Mouse (Mus musculus) heart, adult 2 months (tissue): ENCODE results near the gene Grhl1. TPM values are rescaled to one million over a fixed set of nuclear protein-coding genes. Genes with fewer than 3 reads are reported as not detected.

ENCODE experiments used
- DNase-seq, 2 experiments: peaks; one replicate each; pipeline ENCODE4 v3.0.0; 2021
- H3K27ac ChIP-seq: fragments of 200-600 bp; 2 replicates; pipeline ENCODE4 v1.8.1; 2022
- H3K27me3 ChIP-seq: fragments of 200-500 bp; 2 replicates; pipeline ENCODE4 v1.6.1; 2012; ENCODE audit warnings: mild to moderate bottlenecking, low read length, inconsistent platforms, mixed read lengths; ENCODE audit not compliant: control insufficient read depth, insufficient read depth
- H3K36me3 ChIP-seq: fragments of 200-500 bp; 2 replicates; pipeline ENCODE4 v1.6.1; 2012; ENCODE audit warnings: low read length, inconsistent platforms; ENCODE audit not compliant: control insufficient read depth, insufficient read depth
- H3K4me1 ChIP-seq: fragments of 200-500 bp; 2 replicates; pipeline ENCODE4 v1.6.1; 2011; ENCODE audit warnings: low read length; ENCODE audit not compliant: control insufficient read depth, insufficient read depth
- H3K4me3 ChIP-seq: fragments of 200-600 bp; 2 replicates; pipeline ENCODE4 v1.8.1; 2022
- H3K79me2 ChIP-seq: fragments of 200-500 bp; replicated peaks from 2 replicates; pipeline ENCODE4 v1.6.1; 2012; ENCODE audit warnings: mild to moderate bottlenecking, inconsistent platforms, low read length, moderate library complexity, mixed read lengths; ENCODE audit not compliant: control insufficient read depth, insufficient read depth
- H3K9ac ChIP-seq: fragments of 200-500 bp; 2 replicates; pipeline ENCODE4 v1.6.1; 2012; ENCODE audit warnings: low read depth, mild to moderate bottlenecking, control low read depth, inconsistent platforms, low read length, mixed read lengths
- CTCF ChIP-seq: fragments of 200-600 bp; IDR thresholded peaks from 2 replicates; pipeline ENCODE4 v1.8.1; 2022; ENCODE audit warnings: antibody characterized with exemption, mild to moderate bottlenecking, moderate library complexity
- EP300 ChIP-seq: fragments of 200-500 bp; IDR thresholded peaks from 2 replicates; pipeline ENCODE4 v1.6.1; 2011; ENCODE audit warnings: low read depth, low read length, control low read depth; ENCODE audit not compliant: insufficient read depth
- POLR2A ChIP-seq: fragments of 200-500 bp; IDR thresholded peaks from 2 replicates; pipeline ENCODE4 v1.6.1; 2011; ENCODE audit warnings: mild to moderate bottlenecking, low read depth, low read length, control low read depth; ENCODE audit not compliant: insufficient read depth
- WGBS: fragments of 180-500 bp; shearing (Covaris S2); methylation state at CpG from one replicate; pipeline ENCODE4 v1.1.7; 2018; 5-methylcytosine and 5-hydroxymethylcytosine counted together
- intact Hi-C: fragments of 180-260 bp; cut with DNase I; formaldehyde crosslinking; loops from one replicate; pipeline ENCODE4 v1.15.1; 2025
- polyA plus RNA-seq: library from polyadenylated mRNA; depleted of rRNA; stranded (reverse); fragments of >200 nt; gene quantifications from 2 replicates; pipeline ENCODE4 v1.2.3, GENCODE M21; 2012
- total RNA-seq, 2 experiments: library from RNA; stranded (reverse); gene quantifications; 2 replicates each; pipeline ENCODE4 v1.2.3; 2021

Grhl1 gene
- total and polyA plus RNA-seq, 3 experiments, result 0.39 to 0.73 (median 0.43) TPM

- Histone ChIP-seq H3K9ac (no peak overlapping the region), H3K4me3 (no peak overlapping the region), H3K4me1 (peaks cover 2% of the 10 kb centered on the region), H3K27ac (no peak overlapping the region), H3K79me2 (no peaks in the 10 kb centered on the region), H3K36me3 (no peaks in the 10 kb centered on the region), H3K27me3 (no peaks in the 10 kb centered on the region)
- intact Hi-C loops, result no loop called here
- no peak for TF ChIP-seq EP300
- no peak for TF ChIP-seq POLR2A
- TF ChIP-seq CTCF, result no peak
- WGBS, result 87% methylated on average over 3 of the region's 3 CpGs
- DNase-seq, result no peak
Observed at GRCm38 (mm10) chr12:24567606-24568005, 4.5 kb upstream of the Grhl1 start.

DNA sequence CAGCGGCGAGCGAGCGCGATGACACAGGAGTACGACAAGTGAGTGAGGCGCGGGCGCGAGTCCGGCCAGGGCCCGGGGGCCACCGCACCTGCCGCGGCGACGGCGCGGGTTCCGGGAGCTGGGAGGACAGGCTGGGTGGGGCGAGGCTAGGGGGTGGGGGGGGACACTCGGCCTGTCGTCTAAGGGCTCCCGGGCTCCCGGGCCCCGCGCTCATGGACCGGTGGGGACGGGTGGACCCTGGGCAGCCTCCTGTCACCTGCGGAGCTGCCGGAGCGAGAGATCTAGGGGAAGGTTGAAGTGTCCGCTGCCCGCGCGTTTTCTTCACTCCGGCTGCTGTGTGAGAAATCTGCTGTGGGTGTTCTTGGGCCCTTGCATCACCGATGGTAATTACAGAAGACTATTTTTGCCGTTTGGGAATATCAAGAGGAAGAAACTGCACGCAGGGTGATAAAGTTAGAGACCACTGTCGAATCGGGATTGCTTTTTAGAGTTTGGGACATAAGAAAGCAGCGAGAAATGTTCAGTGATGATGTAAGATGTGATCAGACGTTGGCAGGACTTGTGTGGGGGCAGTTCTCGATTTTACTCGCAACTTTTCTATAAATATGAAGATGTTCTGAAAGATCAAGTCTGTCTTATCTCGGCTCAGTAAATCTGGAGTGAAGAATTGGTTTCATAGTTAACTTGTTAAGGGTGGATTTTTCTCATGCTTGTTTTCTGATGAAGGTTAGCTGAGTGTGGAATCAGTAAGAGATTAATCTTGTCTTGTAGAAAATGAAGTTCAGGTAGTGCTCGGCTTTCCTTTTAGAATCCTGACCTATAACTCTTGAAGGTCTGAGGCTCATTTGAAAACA is 565 bp downstream of the Grhl1 start:
- Histone ChIP-seq H3K36me3 (no peaks in the 10 kb centered on the region), H3K9ac (peak overlapping the region; percentile 83), H3K79me2 (no peaks in the 10 kb centered on the region), H3K27ac (peak overlapping the region; percentile 36; the same call in 1 of the 2 replicates), H3K4me3 (peak overlapping the region; percentile 65), H3K4me1 (no peaks in the 10 kb centered on the region; the same call in 1 of the 2 replicates), H3K27me3 (no peaks in the 10 kb centered on the region)
- intact Hi-C loops, result loop anchor here (1.0 to 5.0 kb wide), 2 partner anchors 20 to 75 kb away; partner anchors contain the start of gene Taf1b
- TF ChIP-seq EP300 (no peak), CTCF (no peak), POLR2A (no peak)
- DNase-seq, result no peak
- WGBS, result 6% methylated on average over 48 of the region's 48 CpGs

DNA sequence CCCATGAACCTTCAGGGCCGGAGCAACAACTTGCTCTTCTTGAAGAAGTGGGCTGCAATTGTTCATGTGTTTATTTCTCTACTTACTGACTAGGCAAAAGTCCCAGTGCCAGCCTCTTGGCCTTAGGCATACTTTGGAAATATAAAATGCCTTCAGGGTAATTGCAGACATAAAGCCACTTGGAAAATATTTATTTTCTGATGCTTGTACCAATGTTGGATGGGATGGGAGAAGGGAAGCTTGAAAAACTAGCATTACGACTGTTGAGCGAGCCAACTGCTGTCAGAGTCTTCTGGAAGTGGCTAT is 1.1 kb downstream of the Grhl1 start:
- H3K36me3 ChIP-seq, result no peaks in the 10 kb centered on the region
- H3K27me3 ChIP-seq, result no peaks in the 10 kb centered on the region
- H3K4me1 ChIP-seq, result no peaks in the 10 kb centered on the region; the same call in 1 of the 2 replicates
- no peak for TF ChIP-seq CTCF
- TF ChIP-seq POLR2A, result no peak
- no peak for TF ChIP-seq EP300
- WGBS, result 69% methylated on average over 3 of the region's 3 CpGs
- H3K4me3 ChIP-seq, result no peak overlapping the region
- H3K27ac ChIP-seq, result no peak overlapping the region
- no peak overlapping the region for H3K9ac ChIP-seq
- no peak for DNase-seq
- intact Hi-C loops, result loop anchor here (5.0 kb wide), 1 partner anchor 76 kb away; the partner anchor contains the start of gene Taf1b
- no peaks in the 10 kb centered on the region for H3K79me2 ChIP-seq

- no peaks in the 10 kb centered on the region for H3K36me3 ChIP-seq
- no peaks in the 10 kb centered on the region for H3K27me3 ChIP-seq
- no peak for TF ChIP-seq EP300
- TF ChIP-seq POLR2A, result no peak
- TF ChIP-seq CTCF, result no peak
- intact Hi-C loops, result loop anchor here (5.0 kb wide), 1 partner anchor 78 kb away; the partner anchor contains the start of gene Taf1b
- no peak overlapping the region for H3K4me3 ChIP-seq
- no peak overlapping the region for H3K9ac ChIP-seq
- WGBS, result 56% methylated on average over 7 of the region's 7 CpGs
- no peak for DNase-seq
- H3K27ac ChIP-seq, result no peak overlapping the region
- no peaks in the 10 kb centered on the region; the same call in 1 of the 2 replicates for H3K4me1 ChIP-seq
- no peaks in the 10 kb centered on the region for H3K79me2 ChIP-seq
Observed at GRCm38 (mm10) chr12:24574870-24575269, 2.8 kb downstream of the Grhl1 start.

DNA sequence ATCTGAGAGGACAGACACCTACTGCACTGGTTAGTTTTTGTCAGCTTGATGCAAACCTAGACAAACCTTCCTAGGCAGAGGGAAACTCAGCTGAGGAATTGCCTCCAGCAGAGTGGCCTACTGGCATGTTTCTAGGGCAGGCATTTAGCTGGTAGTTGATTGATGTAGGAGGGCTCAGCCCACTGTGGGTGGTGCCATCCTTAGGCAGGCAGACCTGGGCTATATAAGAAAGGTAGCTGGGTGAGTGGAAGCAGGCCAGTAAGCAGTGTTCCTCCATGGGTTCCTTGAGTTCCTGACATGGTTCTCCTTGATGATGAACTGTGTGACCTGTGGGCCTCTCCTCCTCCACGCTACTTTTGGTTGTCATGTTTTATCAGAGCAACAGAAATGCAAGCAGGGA is 8.4 kb downstream of the Grhl1 start:
- no peaks in the 10 kb centered on the region for H3K27me3 ChIP-seq
- DNase-seq, result no peak
- H3K9ac ChIP-seq, result no peak overlapping the region
- no peak overlapping the region for H3K27ac ChIP-seq
- no peak overlapping the region for H3K4me3 ChIP-seq
- TF ChIP-seq EP300, result no peak
- no peak for TF ChIP-seq CTCF
- TF ChIP-seq POLR2A, result no peak
- peaks cover 1% of the 10 kb centered on the region; the same call in 1 of the 2 replicates for H3K4me1 ChIP-seq
- no peaks in the 10 kb centered on the region for H3K36me3 ChIP-seq
- intact Hi-C loops, result no loop called here
- WGBS, result 66% methylated on average over 1 of the region's 1 CpGs
- no peaks in the 10 kb centered on the region for H3K79me2 ChIP-seq

GRCm38 (mm10) chr12:24580996-24581683 is 9.1 kb downstream of the Grhl1 start:
- no peak overlapping the region for H3K9ac ChIP-seq
- no peaks in the 10 kb centered on the region for H3K27me3 ChIP-seq
- H3K27ac ChIP-seq, result no peak overlapping the region
- H3K79me2 ChIP-seq, result no peaks in the 10 kb centered on the region
- TF ChIP-seq EP300 (no peak), CTCF (no peak), POLR2A (no peak)
- 76% methylated on average over 14 of the region's 14 CpGs for WGBS
- peaks cover 1% of the 10 kb centered on the region; the same call in 1 of the 2 replicates for H3K4me1 ChIP-seq
- intact Hi-C loops, result no loop called here
- H3K36me3 ChIP-seq, result no peaks in the 10 kb centered on the region
- DNase-seq, result no peak
- H3K4me3 ChIP-seq, result no peak overlapping the region
